Mouse (Mus musculus): ENCODE data around the gene Ctnnd2. TPM values are rescaled to one million over a fixed set of nuclear protein-coding genes. Genes with fewer than 3 reads are reported as not detected.

Gene Ctnnd2
- polyA plus RNA-seq, 1 experiment from 2014 or later = 46.6 TPM

DNA sequence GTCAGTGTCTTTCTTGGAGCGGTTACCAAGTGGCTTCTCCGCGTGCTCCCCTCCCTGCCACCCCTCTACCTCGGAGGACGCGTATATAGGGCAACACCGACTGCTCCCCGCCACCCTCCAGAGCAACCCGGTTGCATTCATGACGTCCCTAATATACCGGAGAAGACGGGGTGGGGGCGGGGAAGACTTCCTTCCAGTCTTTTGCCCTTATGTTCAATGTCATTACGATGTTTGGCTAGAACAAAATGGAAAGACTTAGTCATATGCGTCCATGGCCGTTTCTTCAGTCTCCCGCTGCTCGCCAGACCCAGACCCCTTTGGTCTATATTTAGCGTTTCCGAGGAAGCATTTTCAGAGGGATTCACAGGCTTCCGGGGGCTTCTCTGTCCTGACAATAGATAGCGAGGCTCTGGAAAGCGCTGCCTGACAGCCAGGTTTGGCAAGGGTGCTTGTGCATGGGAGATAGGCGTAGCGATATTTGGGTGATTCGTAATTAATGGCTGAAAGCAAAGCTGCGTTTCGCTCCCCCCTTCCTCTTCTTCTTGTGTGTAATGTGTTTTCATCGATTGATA lies 1.1 kb downstream of the Ctnnd2 start:
- Histone ChIP-seq H3K4me2 (ENCODE audit: low read depth, low read length, severe bottlenecking) (peak overlapping the region; percentile 87), H3K9ac (ENCODE audit: low read length) (peak overlapping the region; percentile 83), H3K27me3 (ENCODE audit: control insufficient read depth, insufficient read depth, low read length) (peaks cover 4% of the 10 kb centered on the region; the same call in 1 of the 2 replicates), H3K9me3 (ENCODE audit: control insufficient read depth, low read length) (no peaks in the 10 kb centered on the region), H3K36me3 (ENCODE audit: control insufficient read depth, insufficient read depth, low read length) (no peaks in the 10 kb centered on the region), H3K4me3 (ENCODE audit: low read depth, low read length) (peak overlapping the region; percentile 63), H3K4me1 (replicated peaks; ENCODE audit: control insufficient read depth, insufficient read depth, low read length) (0 out of 2 replicates have a peak, but pooled peaks cover 4% of the 10 kb centered on the region), H3K27ac (ENCODE audit: low read depth, low read length) (peak overlapping the region; percentile 85)
- ATAC-seq (replicated peaks; ENCODE audit: low FRiP score) (peak; percentile 74), DNase-seq (ENCODE audit: low spot score) (peak; percentile 57)
- WGBS = under 1% methylated on average over 29 of the region's 29 CpGs

DNA sequence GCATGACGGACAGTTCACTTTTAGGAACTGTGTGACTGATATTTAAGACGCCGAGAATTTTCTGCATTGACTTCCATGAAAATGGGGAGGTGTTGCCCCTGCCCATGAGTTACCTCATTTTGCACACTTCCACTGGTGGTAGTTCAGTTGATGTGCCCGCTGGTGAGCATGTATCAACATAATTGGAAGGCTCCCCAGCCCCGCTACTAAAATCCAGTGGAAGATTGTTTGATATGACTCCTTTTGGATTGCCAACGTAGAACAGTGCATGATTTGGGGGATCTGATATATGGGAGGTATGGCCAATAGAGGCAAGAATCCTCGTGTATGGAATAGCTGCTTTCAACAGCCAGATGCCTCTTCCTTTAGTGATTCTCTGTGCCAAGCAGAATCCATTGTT lies 1.9 kb downstream of the Ctnnd2 start:
- Histone ChIP-seq H3K9me3 (ENCODE audit: control insufficient read depth, low read length) (no peaks in the 10 kb centered on the region), H3K4me1 (replicated peaks; ENCODE audit: control insufficient read depth, insufficient read depth, low read length) (0 out of 2 replicates have a peak, but pooled peaks cover 4% of the 10 kb centered on the region), H3K27ac (ENCODE audit: low read depth, low read length) (no peak overlapping the region), H3K4me2 (ENCODE audit: low read depth, low read length, severe bottlenecking) (peak overlapping the region; percentile 87), H3K27me3 (ENCODE audit: control insufficient read depth, insufficient read depth, low read length) (peaks cover 4% of the 10 kb centered on the region; the same call in 1 of the 2 replicates), H3K4me3 (ENCODE audit: low read depth, low read length) (peak overlapping the region; percentile 63), H3K36me3 (ENCODE audit: control insufficient read depth, insufficient read depth, low read length) (no peaks in the 10 kb centered on the region), H3K9ac (ENCODE audit: low read length) (peak overlapping the region; percentile 83)
- DNase-seq (ENCODE audit: low spot score) (no peak), ATAC-seq (replicated peaks; ENCODE audit: low FRiP score) (no peak)
- WGBS = 47% methylated on average over 7 of the region's 7 CpGs

- Histone ChIP-seq H3K9me3 (ENCODE audit: control insufficient read depth, low read length) (no peaks in the 10 kb centered on the region), H3K36me3 (ENCODE audit: control insufficient read depth, insufficient read depth, low read length) (no peaks in the 10 kb centered on the region), H3K27ac (ENCODE audit: low read depth, low read length) (no peak overlapping the region), H3K4me2 (ENCODE audit: low read depth, low read length, severe bottlenecking) (no peak overlapping the region), H3K9ac (ENCODE audit: low read length) (no peak overlapping the region), H3K4me3 (ENCODE audit: low read depth, low read length) (no peak overlapping the region), H3K4me1 (replicated peaks; ENCODE audit: control insufficient read depth, insufficient read depth, low read length) (no peaks in the 10 kb centered on the region), H3K27me3 (ENCODE audit: control insufficient read depth, insufficient read depth, low read length) (no peaks in the 10 kb centered on the region)
- ATAC-seq (replicated peaks; ENCODE audit: low FRiP score) (no peak), DNase-seq (ENCODE audit: low spot score) (no peak)
- 95% methylated on average over 7 of the region's 7 CpGs for WGBS
Observed at GRCm38 (mm10) chr15:30184020-30184419, 11.6 kb downstream of the Ctnnd2 start.

DNA sequence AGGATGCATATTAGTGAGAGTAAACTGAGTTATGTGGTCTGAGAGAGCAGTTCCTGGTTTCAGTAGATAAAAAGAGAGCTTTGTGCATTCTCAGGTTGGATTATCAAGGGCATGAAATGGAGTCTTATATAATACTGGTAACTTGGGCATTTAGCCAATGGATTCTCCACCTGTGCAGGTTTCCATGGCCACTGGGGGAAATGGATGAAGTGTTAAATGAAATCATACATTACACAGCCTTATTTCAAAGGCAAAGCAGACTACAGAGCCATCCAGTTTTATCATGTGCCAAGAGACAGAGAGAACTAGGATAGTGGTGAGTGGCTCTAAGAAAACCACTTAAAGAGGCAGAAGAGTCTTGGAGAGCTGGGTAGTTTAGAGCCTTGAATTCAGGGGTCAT lies 18.5 kb downstream of the Ctnnd2 start:
- Histone ChIP-seq H3K4me2 (ENCODE audit: low read depth, low read length, severe bottlenecking) (no peak overlapping the region), H3K4me3 (ENCODE audit: low read depth, low read length) (no peak overlapping the region), H3K27ac (ENCODE audit: low read depth, low read length) (no peak overlapping the region), H3K36me3 (ENCODE audit: control insufficient read depth, insufficient read depth, low read length) (no peaks in the 10 kb centered on the region), H3K9ac (ENCODE audit: low read length) (no peak overlapping the region), H3K27me3 (ENCODE audit: control insufficient read depth, insufficient read depth, low read length) (no peaks in the 10 kb centered on the region), H3K4me1 (replicated peaks; ENCODE audit: control insufficient read depth, insufficient read depth, low read length) (no peaks in the 10 kb centered on the region), H3K9me3 (ENCODE audit: control insufficient read depth, low read length) (no peaks in the 10 kb centered on the region)
- DNase-seq (ENCODE audit: low spot score) = no peak
- ATAC-seq (replicated peaks; ENCODE audit: low FRiP score) = no peak

DNA sequence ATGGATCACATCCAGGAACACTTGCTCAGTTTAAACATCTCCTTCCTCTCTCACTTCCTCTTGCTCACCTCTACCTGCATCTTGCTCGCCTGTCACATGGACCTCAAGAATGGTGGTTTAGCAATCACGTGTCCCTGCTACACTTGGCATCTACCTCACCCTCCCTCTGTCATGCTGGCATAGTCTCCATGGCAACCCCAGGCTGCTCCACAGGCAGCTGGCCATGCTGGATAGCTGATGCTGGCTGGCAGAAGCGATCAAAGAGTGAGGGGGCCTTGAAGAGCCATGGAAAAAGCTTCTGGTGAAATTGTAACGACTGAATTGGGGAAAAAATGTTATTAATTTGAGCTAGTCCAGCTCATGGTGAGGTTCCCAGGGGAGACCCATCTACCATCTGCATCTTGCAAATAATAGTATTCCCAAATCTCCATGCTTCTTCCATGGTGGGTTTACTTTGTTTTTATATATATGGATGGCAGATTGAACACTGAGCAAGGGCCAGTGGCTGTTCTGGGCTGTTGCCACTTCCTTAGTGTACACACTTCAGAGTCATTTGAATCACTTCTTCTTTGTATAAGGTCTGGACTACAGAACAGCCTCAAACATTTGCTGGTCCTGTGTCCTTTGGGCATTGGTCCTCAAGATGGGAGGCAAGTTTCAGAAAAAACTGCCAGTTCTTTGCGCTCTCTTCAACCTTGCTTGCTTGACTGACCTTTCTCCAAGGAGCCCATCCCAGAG lies 19.7 kb downstream of the Ctnnd2 start:
- no peak for DNase-seq (ENCODE audit: low spot score)
- Histone ChIP-seq H3K36me3 (ENCODE audit: control insufficient read depth, insufficient read depth, low read length) (no peaks in the 10 kb centered on the region), H3K9me3 (ENCODE audit: control insufficient read depth, low read length) (no peaks in the 10 kb centered on the region), H3K27ac (ENCODE audit: low read depth, low read length) (no peak overlapping the region), H3K4me1 (replicated peaks; ENCODE audit: control insufficient read depth, insufficient read depth, low read length) (no peaks in the 10 kb centered on the region), H3K27me3 (ENCODE audit: control insufficient read depth, insufficient read depth, low read length) (no peaks in the 10 kb centered on the region), H3K4me2 (ENCODE audit: low read depth, low read length, severe bottlenecking) (no peak overlapping the region), H3K4me3 (ENCODE audit: low read depth, low read length) (no peak overlapping the region), H3K9ac (ENCODE audit: low read length) (no peak overlapping the region)
- WGBS = 63% methylated on average over 5 of the region's 5 CpGs
- ATAC-seq (replicated peaks; ENCODE audit: low FRiP score) = no peak

DNA sequence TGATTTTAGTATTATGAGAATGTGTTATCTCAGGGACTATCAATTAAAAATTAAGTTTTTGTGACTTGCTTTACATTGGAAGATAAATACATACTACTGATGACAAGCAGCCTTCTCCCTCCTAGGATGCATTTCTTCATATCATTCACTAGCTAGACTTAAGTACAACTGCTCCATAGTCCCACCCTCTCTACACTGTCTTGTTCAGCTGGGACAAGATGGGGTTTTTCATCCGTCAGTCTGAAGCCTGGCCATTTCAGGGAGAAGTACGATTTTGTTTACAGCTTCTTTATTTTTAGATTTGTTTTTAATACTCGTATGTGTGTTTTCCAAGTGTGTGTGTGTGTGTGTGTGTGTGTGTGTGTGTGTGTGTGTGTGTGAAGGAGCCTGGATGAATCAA lies 26.0 kb downstream of the Ctnnd2 start:
- 90% methylated on average over 3 of the region's 3 CpGs for WGBS
- Histone ChIP-seq H3K4me1 (replicated peaks; ENCODE audit: control insufficient read depth, insufficient read depth, low read length) (no peaks in the 10 kb centered on the region), H3K27me3 (ENCODE audit: control insufficient read depth, insufficient read depth, low read length) (no peaks in the 10 kb centered on the region), H3K4me2 (ENCODE audit: low read depth, low read length, severe bottlenecking) (no peak overlapping the region), H3K9ac (ENCODE audit: low read length) (no peak overlapping the region), H3K4me3 (ENCODE audit: low read depth, low read length) (no peak overlapping the region), H3K36me3 (ENCODE audit: control insufficient read depth, insufficient read depth, low read length) (no peaks in the 10 kb centered on the region), H3K27ac (ENCODE audit: low read depth, low read length) (no peak overlapping the region), H3K9me3 (ENCODE audit: control insufficient read depth, low read length) (no peaks in the 10 kb centered on the region)
- ATAC-seq (replicated peaks; ENCODE audit: low FRiP score) = no peak
- DNase-seq (ENCODE audit: low spot score) = no peak

DNA sequence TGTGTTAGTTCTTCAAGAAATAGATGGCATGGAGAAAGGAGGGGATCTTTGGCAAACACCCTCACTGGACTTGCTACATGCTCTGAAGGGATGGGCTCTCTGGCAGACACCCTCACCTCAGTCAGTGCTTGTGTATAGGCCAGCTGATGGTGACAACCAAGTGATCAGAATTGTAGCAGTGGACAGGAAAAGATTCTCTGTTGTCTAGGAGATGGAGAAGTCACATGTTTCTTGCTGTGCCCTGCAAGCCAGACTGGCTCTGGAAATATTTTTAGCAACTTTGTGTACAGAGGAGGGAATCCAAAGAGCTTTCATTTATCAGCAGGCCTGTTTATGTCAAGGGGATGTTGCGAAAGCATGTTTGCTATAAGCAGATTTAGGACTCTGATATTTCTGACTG lies 27.4 kb downstream of the Ctnnd2 start:
- H3K4me3 ChIP-seq (ENCODE audit: low read depth, low read length) = no peak overlapping the region
- H3K4me1 ChIP-seq (replicated peaks; ENCODE audit: control insufficient read depth, insufficient read depth, low read length) = no peaks in the 10 kb centered on the region
- no peaks in the 10 kb centered on the region for H3K9me3 ChIP-seq (ENCODE audit: control insufficient read depth, low read length)
- ATAC-seq (replicated peaks; ENCODE audit: low FRiP score) (no peak), DNase-seq (ENCODE audit: low spot score) (no peak)
- H3K36me3 ChIP-seq (ENCODE audit: control insufficient read depth, insufficient read depth, low read length) = no peaks in the 10 kb centered on the region
- WGBS = 100% methylated on average over 1 of the region's 1 CpGs
- H3K27ac ChIP-seq (ENCODE audit: low read depth, low read length) = no peak overlapping the region
- H3K4me2 ChIP-seq (ENCODE audit: low read depth, low read length, severe bottlenecking) = no peak overlapping the region
- no peaks in the 10 kb centered on the region for H3K27me3 ChIP-seq (ENCODE audit: control insufficient read depth, insufficient read depth, low read length)
- no peak overlapping the region for H3K9ac ChIP-seq (ENCODE audit: low read length)

- H3K9ac ChIP-seq (ENCODE audit: low read length) = no peak overlapping the region
- H3K36me3 ChIP-seq (ENCODE audit: control insufficient read depth, insufficient read depth, low read length) = no peaks in the 10 kb centered on the region
- no peaks in the 10 kb centered on the region for H3K27me3 ChIP-seq (ENCODE audit: control insufficient read depth, insufficient read depth, low read length)
- no peak overlapping the region for H3K27ac ChIP-seq (ENCODE audit: low read depth, low read length)
- DNase-seq (ENCODE audit: low spot score) (no peak), ATAC-seq (replicated peaks; ENCODE audit: low FRiP score) (no peak)
- H3K4me2 ChIP-seq (ENCODE audit: low read depth, low read length, severe bottlenecking) = no peak overlapping the region
- 95% methylated on average over 2 of the region's 2 CpGs for WGBS
- no peaks in the 10 kb centered on the region for H3K9me3 ChIP-seq (ENCODE audit: control insufficient read depth, low read length)
- no peaks in the 10 kb centered on the region for H3K4me1 ChIP-seq (replicated peaks; ENCODE audit: control insufficient read depth, insufficient read depth, low read length)
- H3K4me3 ChIP-seq (ENCODE audit: low read depth, low read length) = no peak overlapping the region
Observed at GRCm38 (mm10) chr15:30201211-30201610, 28.8 kb downstream of the Ctnnd2 start.

- ATAC-seq (replicated peaks; ENCODE audit: low FRiP score) = no peak
Observed at GRCm38 (mm10) chr15:30201617-30202016, 29.2 kb downstream of the Ctnnd2 start.

More at GRCm38 (mm10) chr15:30201617-30202016, 29.2 kb downstream of the Ctnnd2 start:
- no peak for DNase-seq (ENCODE audit: low spot score)
- Histone ChIP-seq H3K27ac (ENCODE audit: low read depth, low read length) (no peak overlapping the region), H3K4me2 (ENCODE audit: low read depth, low read length, severe bottlenecking) (no peak overlapping the region), H3K9me3 (ENCODE audit: control insufficient read depth, low read length) (no peaks in the 10 kb centered on the region), H3K27me3 (ENCODE audit: control insufficient read depth, insufficient read depth, low read length) (no peaks in the 10 kb centered on the region), H3K4me3 (ENCODE audit: low read depth, low read length) (no peak overlapping the region), H3K9ac (ENCODE audit: low read length) (no peak overlapping the region), H3K4me1 (replicated peaks; ENCODE audit: control insufficient read depth, insufficient read depth, low read length) (no peaks in the 10 kb centered on the region), H3K36me3 (ENCODE audit: control insufficient read depth, insufficient read depth, low read length) (no peaks in the 10 kb centered on the region)
- 97% methylated on average over 3 of the region's 3 CpGs for WGBS
